Mouse (Mus musculus): ENCODE results near the gene 4930404H24Rik. TPM values are rescaled to one million over a fixed set of nuclear protein-coding genes. Genes with fewer than 3 reads are reported as not detected.

The 4930404H24Rik gene
- polyA plus RNA-seq, 1 experiment: not detected

DNA sequence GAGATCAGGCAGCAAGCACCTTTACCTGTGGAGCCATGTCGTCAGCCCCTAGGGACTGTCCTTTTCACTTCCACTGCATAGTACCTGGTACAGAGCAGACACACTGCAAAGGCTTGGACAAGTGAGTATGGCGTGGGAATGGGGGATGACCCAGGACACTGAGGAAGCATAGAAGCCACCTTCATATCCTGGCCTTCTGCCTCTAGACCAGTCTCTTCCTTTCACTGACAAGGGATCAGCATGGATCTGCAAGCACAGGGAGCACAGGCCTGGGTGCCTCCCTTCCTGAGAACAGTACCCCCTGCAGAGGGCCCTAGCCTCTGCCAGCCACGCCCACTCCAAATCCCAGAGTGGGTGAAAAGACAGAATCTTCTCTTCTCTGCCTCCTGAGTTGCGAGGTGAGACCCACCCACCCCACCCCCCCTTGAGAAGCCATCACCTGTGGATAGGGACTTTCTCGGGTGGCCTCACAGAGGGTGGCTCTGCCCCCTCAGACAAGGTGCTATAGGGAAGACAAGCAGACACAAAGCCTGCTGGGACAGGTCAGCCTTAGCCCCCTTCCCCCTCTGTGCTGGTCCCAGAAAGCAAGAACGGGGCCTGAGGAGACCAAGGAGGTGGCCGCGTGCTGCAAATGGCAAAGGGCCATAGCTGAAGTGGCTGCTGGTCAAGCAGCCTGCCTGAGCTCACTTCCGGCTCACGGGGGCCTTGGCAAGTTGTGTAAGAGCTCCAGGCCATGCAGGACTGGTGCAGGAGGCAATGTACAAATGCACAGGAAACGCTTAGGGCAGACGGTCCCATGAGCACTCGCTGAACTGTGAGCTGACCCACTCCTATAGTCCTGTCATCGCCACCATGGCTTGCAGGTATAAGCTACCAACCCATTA is 22.1 kb downstream of the 4930404H24Rik start:
- no peaks in the 10 kb centered on the region for H3K36me3 ChIP-seq (ENCODE audit: control insufficient read depth, insufficient read depth)

DNA sequence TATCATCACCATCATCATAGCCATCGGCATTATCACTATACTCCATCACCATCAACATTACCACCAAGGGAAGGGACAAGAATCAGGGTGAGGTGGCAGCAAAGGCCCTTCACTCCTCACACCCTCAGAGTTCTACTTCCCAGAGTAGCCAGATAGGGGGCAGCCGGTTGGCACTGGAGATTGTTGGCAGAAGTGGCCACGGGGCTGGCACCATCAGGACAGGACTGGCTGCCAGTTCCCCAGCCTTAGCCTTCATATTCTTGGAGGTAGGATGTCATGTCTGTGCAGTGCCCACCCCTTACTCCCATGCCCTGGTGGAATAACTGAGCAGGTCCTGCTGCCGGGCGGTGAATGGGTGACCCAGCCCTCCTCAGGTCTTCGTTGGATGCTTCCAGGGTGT is 23.0 kb downstream of the 4930404H24Rik start:
- no peak for TF ChIP-seq TCF12 (IDR thresholded peaks at IDR 0.05; ENCODE audit: insufficient read depth, poor library complexity, severe bottlenecking)
- no peak for TF ChIP-seq MYOD1 (IDR thresholded peaks at IDR 0.05; ENCODE audit: control insufficient read depth in 1 of 3, insufficient read length in 2 of 3, low read depth in 2 of 3)
- no peak for TF ChIP-seq POLR2A (IDR thresholded peaks at IDR 0.05; ENCODE audit: insufficient read length, low read depth)
- TF ChIP-seq MYOG (IDR thresholded peaks at IDR 0.05; ENCODE audit: control insufficient read depth in 1 of 3, insufficient read depth in 1 of 3, insufficient read length in 2 of 3, low read depth in 2 of 3): no peak
- no peak for TF ChIP-seq CEBPB (IDR thresholded peaks at IDR 0.05; ENCODE audit: insufficient read depth, poor library complexity, severe bottlenecking)
- TF ChIP-seq POLR2AphosphoS2 (IDR thresholded peaks at IDR 0.05; ENCODE audit: insufficient read length, low read depth): no peak
- TF ChIP-seq TCF3 (IDR thresholded peaks at IDR 0.05; ENCODE audit: insufficient read length, low read depth): no peak
- no peak for TF ChIP-seq MAX (IDR thresholded peaks at IDR 0.05; ENCODE audit: low read depth)
- no peak for TF ChIP-seq E2F4 (IDR thresholded peaks at IDR 0.05; ENCODE audit: insufficient read depth)
- Histone ChIP-seq H3ac (ENCODE audit: control insufficient read depth, insufficient read length) (no peak overlapping the region), H3K79me2 (ENCODE audit: control insufficient read depth, insufficient read depth) (no peaks in the 10 kb centered on the region), H3K4me2 (ENCODE audit: low read depth) (no peak overlapping the region), H3K27me3 (ENCODE audit: control insufficient read depth, insufficient read depth, insufficient read length) (peaks cover 16% of the 10 kb centered on the region), H3K36me3 (ENCODE audit: control insufficient read depth, insufficient read depth) (no peaks in the 10 kb centered on the region), H3K4me3 (no peak overlapping the region)

More for the DNA sequence above, 22.1 kb downstream of the 4930404H24Rik start:
- H3K4me3 ChIP-seq: no peak overlapping the region
- H3K27me3 ChIP-seq (ENCODE audit: control insufficient read depth, insufficient read depth, insufficient read length): peaks cover 22% of the 10 kb centered on the region
- no peak overlapping the region for H3K4me2 ChIP-seq (ENCODE audit: low read depth)
- H3K79me2 ChIP-seq (ENCODE audit: control insufficient read depth, insufficient read depth): no peaks in the 10 kb centered on the region
- TF ChIP-seq MYOG (IDR thresholded peaks at IDR 0.05; ENCODE audit: control insufficient read depth in 1 of 3, insufficient read depth in 1 of 3, insufficient read length in 2 of 3, low read depth in 2 of 3) (no peak), CEBPB (IDR thresholded peaks at IDR 0.05; ENCODE audit: insufficient read depth, poor library complexity, severe bottlenecking) (no peak), POLR2A (IDR thresholded peaks at IDR 0.05; ENCODE audit: insufficient read length, low read depth) (no peak), SRF (IDR thresholded peaks at IDR 0.05; ENCODE audit: control insufficient read depth, insufficient read length, low read depth) (no peak), MYOD1 (IDR thresholded peaks at IDR 0.05; ENCODE audit: control insufficient read depth in 1 of 3, insufficient read length in 2 of 3, low read depth in 2 of 3) (no peak), REST (IDR thresholded peaks at IDR 0.05; ENCODE audit: insufficient read depth, insufficient read length) (no peak), MAX (IDR thresholded peaks at IDR 0.05; ENCODE audit: low read depth) (no peak), TCF3 (IDR thresholded peaks at IDR 0.05; ENCODE audit: insufficient read length, low read depth) (no peak), E2F4 (IDR thresholded peaks at IDR 0.05; ENCODE audit: insufficient read depth) (no peak), TCF12 (IDR thresholded peaks at IDR 0.05; ENCODE audit: insufficient read depth, poor library complexity, severe bottlenecking) (no peak), POLR2AphosphoS2 (IDR thresholded peaks at IDR 0.05; ENCODE audit: insufficient read length, low read depth) (no peak), USF1 (IDR thresholded peaks at IDR 0.05; ENCODE audit: low read depth) (no peak)
- no peak overlapping the region for H3ac ChIP-seq (ENCODE audit: control insufficient read depth, insufficient read length)

GRCm38 (mm10) chr2:153516961-153517360 is 24.4 kb downstream of the 4930404H24Rik start:
- Histone ChIP-seq H3K4me3 (no peak overlapping the region), H3ac (ENCODE audit: control insufficient read depth, insufficient read length) (no peak overlapping the region), H3K36me3 (ENCODE audit: control insufficient read depth, insufficient read depth) (no peaks in the 10 kb centered on the region), H3K4me2 (ENCODE audit: low read depth) (no peak overlapping the region), H3K79me2 (ENCODE audit: control insufficient read depth, insufficient read depth) (no peaks in the 10 kb centered on the region), H3K27me3 (ENCODE audit: control insufficient read depth, insufficient read depth, insufficient read length) (peaks cover 9% of the 10 kb centered on the region)
- TF ChIP-seq MYOG (IDR thresholded peaks at IDR 0.05; ENCODE audit: control insufficient read depth in 1 of 3, insufficient read depth in 1 of 3, insufficient read length in 2 of 3, low read depth in 2 of 3) (no peak), MAX (IDR thresholded peaks at IDR 0.05; ENCODE audit: low read depth) (no peak), TCF3 (IDR thresholded peaks at IDR 0.05; ENCODE audit: insufficient read length, low read depth) (no peak), MYOD1 (IDR thresholded peaks at IDR 0.05; ENCODE audit: control insufficient read depth in 1 of 3, insufficient read length in 2 of 3, low read depth in 2 of 3) (no peak), CEBPB (IDR thresholded peaks at IDR 0.05; ENCODE audit: insufficient read depth, poor library complexity, severe bottlenecking) (no peak), REST (IDR thresholded peaks at IDR 0.05; ENCODE audit: insufficient read depth, insufficient read length) (no peak), USF1 (IDR thresholded peaks at IDR 0.05; ENCODE audit: low read depth) (no peak), POLR2A (IDR thresholded peaks at IDR 0.05; ENCODE audit: insufficient read length, low read depth) (no peak), POLR2AphosphoS2 (IDR thresholded peaks at IDR 0.05; ENCODE audit: insufficient read length, low read depth) (no peak), E2F4 (IDR thresholded peaks at IDR 0.05; ENCODE audit: insufficient read depth) (no peak), SRF (IDR thresholded peaks at IDR 0.05; ENCODE audit: control insufficient read depth, insufficient read length, low read depth) (no peak), TCF12 (IDR thresholded peaks at IDR 0.05; ENCODE audit: insufficient read depth, poor library complexity, severe bottlenecking) (no peak)

DNA sequence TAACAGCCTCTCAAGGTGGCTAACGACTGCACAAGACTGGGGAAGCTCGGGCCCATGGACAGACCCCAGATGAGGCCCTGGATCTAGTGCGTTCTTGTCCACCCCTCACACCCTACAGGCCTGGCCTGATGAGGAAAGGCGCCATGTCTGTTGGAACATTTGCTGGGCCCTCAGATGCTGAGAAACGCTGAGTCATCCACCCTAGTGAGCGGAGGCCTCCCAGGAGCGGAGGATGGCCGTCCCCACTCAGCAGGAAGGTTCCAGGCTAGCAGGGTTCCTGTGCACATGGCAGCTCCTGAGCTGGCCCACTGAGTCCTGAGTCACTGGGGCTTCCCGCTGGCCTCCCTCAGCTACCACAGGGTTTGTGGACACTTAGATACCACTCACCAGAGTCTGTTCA is 27.5 kb downstream of the 4930404H24Rik start:
- no peaks in the 10 kb centered on the region for H3K79me2 ChIP-seq (ENCODE audit: control insufficient read depth, insufficient read depth)
- H3K27me3 ChIP-seq (ENCODE audit: control insufficient read depth, insufficient read depth, insufficient read length): peaks cover 11% of the 10 kb centered on the region
- no peaks in the 10 kb centered on the region for H3K36me3 ChIP-seq (ENCODE audit: control insufficient read depth, insufficient read depth)
- no peak overlapping the region for H3ac ChIP-seq (ENCODE audit: control insufficient read depth, insufficient read length)
- no peak overlapping the region for H3K4me3 ChIP-seq
- H3K4me2 ChIP-seq (ENCODE audit: low read depth): no peak overlapping the region
- TF ChIP-seq REST (IDR thresholded peaks at IDR 0.05; ENCODE audit: insufficient read depth, insufficient read length) (no peak), POLR2A (IDR thresholded peaks at IDR 0.05; ENCODE audit: insufficient read length, low read depth) (no peak), MYOD1 (IDR thresholded peaks at IDR 0.05; ENCODE audit: control insufficient read depth in 1 of 3, insufficient read length in 2 of 3, low read depth in 2 of 3) (no peak), MAX (IDR thresholded peaks at IDR 0.05; ENCODE audit: low read depth) (no peak), SRF (IDR thresholded peaks at IDR 0.05; ENCODE audit: control insufficient read depth, insufficient read length, low read depth) (no peak), USF1 (IDR thresholded peaks at IDR 0.05; ENCODE audit: low read depth) (no peak), CEBPB (IDR thresholded peaks at IDR 0.05; ENCODE audit: insufficient read depth, poor library complexity, severe bottlenecking) (no peak), POLR2AphosphoS2 (IDR thresholded peaks at IDR 0.05; ENCODE audit: insufficient read length, low read depth) (no peak)

Data from myocyte (in vitro differentiated cells).